ENCODE assay signal across 8 mouse cellular contexts in the genomic region with DNA sequence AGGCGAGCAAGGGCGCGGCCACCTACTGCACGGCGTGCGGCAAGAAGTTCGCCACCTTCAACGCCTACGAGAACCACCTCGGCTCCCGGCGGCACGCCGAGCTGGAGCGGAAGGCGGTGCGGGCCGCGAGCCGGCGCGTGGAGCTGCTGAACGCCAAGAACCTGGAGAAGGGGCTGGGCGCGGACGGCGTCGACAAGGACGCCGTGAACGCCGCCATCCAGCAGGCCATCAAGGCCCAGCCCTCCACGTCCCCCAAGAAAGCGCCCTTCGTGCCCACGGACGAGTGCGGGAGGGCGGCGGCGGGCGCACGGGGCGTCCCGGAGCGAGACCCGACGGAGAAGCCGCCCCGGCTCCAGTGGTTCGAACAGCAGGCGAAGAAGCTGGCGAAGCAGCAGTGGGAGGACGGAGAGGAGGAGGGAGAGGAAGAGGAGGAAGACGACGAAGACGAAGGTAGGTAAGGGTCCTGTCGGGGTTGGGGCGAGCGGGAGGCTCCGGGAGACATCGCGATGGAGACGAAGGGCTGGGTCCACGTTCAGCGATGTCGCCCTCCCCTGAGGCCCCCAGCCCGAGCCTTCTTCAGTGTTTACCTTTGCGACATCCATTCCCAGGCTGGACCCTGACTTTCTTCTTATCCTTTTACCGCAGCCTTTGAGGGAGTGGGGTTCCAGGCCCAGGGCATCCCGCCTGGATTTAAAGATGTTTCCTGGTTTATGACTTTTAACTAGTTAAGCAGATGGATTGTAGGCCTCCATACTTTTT. TPM values are rescaled to one million over a fixed set of nuclear protein-coding genes. Genes with fewer than 3 reads are reported as not detected.
DNase-seq lines count a peak whose midpoint lies in the region; ATAC-seq and TF ChIP-seq lines count a peak whose summit lies in the region.

No protein-coding gene starts in this region.

- peaks cover 55% of the 10 kb centered on the region for H3K79me3 ChIP-seq in C2C12 (ENCODE audit: low read depth)

- peaks cover 12% of the 10 kb centered on the region for H3K4me1 ChIP-seq in heart, embryonic 10.5 days
- H3K4me1 ChIP-seq in embryonic facial prominence, embryonic 10.5 days = peaks cover 14% of the 10 kb centered on the region
- peaks cover 10% of the 10 kb centered on the region for H3K4me1 ChIP-seq in hindbrain, postnatal 0 days (ENCODE audit: insufficient read depth, low read length)

- H3K9ac ChIP-seq in hindbrain, postnatal 0 days (replicated peaks; ENCODE audit: low read length) = peak overlapping the region; percentile 84

- no peaks in the 10 kb centered on the region for H3K27me3 ChIP-seq in heart, embryonic 10.5 days (ENCODE audit: insufficient read depth, poor library complexity, severe bottlenecking)
- no peaks in the 10 kb centered on the region for H3K27me3 ChIP-seq in C2C12 (ENCODE audit: control insufficient read depth, insufficient read depth, insufficient read length)
- H3K27me3 ChIP-seq in embryonic facial prominence, embryonic 10.5 days (replicated peaks; ENCODE audit: low read depth, poor library complexity, severe bottlenecking) = no peaks in the 10 kb centered on the region
- no peaks in the 10 kb centered on the region for H3K27me3 ChIP-seq in hindbrain, postnatal 0 days (ENCODE audit: insufficient read depth, low read length)

- under 1% methylated on average over 71 of the region's 71 CpGs for WGBS in heart, embryonic 10.5 days
- under 1% methylated on average over 71 of the region's 71 CpGs for whole genome bisulfite sequencing in embryonic facial prominence, embryonic 10.5 days
- under 1% methylated on average over 69 of the region's 71 CpGs for WGBS in hindbrain, postnatal 0 days

- DNase-seq in heart, embryonic 10.5 days (ENCODE audit: low spot score) = no peak
- no peak for DNase-seq in heart, adult 9 months (ENCODE audit: low spot score in 2 of 2)
- no peak for DNase-seq in embryonic facial prominence, embryonic 10.5 days (ENCODE audit: low spot score)
- DNase-seq in hindbrain, postnatal 0 days (ENCODE audit: low spot score) = peak; percentile 40
- DNase-seq in thymus, postnatal 14 days = peak; percentile 48
- no peak for DNase-seq in layer of hippocampus, postnatal 25 days (ENCODE audit: extremely low spot score in 1 of 2, low spot score in 1 of 2)

- ATAC-seq in hindbrain, postnatal 0 days = no peak
- ATAC-seq in megakaryocyte progenitor cell, adult 5-6 weeks (replicated peaks; ENCODE audit: poor library complexity) = 0 out of 2 replicates have a peak, but pooled peaks have one; percentile 2

- peak overlapping the region; percentile 100 for H3K4me3 ChIP-seq in heart, embryonic 10.5 days
- H3K4me3 ChIP-seq in C2C12 (ENCODE audit: insufficient read depth, poor library complexity, severe bottlenecking) = peak overlapping the region; percentile 99
- H3K4me3 ChIP-seq in embryonic facial prominence, embryonic 10.5 days = peak overlapping the region; percentile 99
- H3K4me3 ChIP-seq in hindbrain, postnatal 0 days (ENCODE audit: low read length) = peak overlapping the region; percentile 98

- peak overlapping the region; percentile 96 for H3K4me2 ChIP-seq in hindbrain, postnatal 0 days (ENCODE audit: low read depth, low read length)

- peak overlapping the region; percentile 95 for H3ac ChIP-seq in C2C12 (ENCODE audit: control insufficient read depth, insufficient read length, low read depth)

- H3K36me3 ChIP-seq in heart, embryonic 10.5 days = peaks cover 31% of the 10 kb centered on the region
- peaks cover 45% of the 10 kb centered on the region for H3K36me3 ChIP-seq in C2C12 (ENCODE audit: control insufficient read depth, insufficient read depth)
- peaks cover 34% of the 10 kb centered on the region for H3K36me3 ChIP-seq in embryonic facial prominence, embryonic 10.5 days (replicated peaks)
- no peaks in the 10 kb centered on the region for H3K36me3 ChIP-seq in hindbrain, postnatal 0 days (ENCODE audit: insufficient read depth, low read length)

- peaks cover 58% of the 10 kb centered on the region for H3K79me2 ChIP-seq in C2C12 (ENCODE audit: control insufficient read depth, insufficient read depth)

- H3K27ac ChIP-seq in heart, embryonic 10.5 days = peak overlapping the region; percentile 94
- H3K27ac ChIP-seq in embryonic facial prominence, embryonic 10.5 days (replicated peaks) = peak overlapping the region; percentile 90
- H3K27ac ChIP-seq in hindbrain, postnatal 0 days = peak overlapping the region; percentile 91

- no peak for TF ChIP-seq CTCF in C2C12 (IDR thresholded peaks at IDR 0.05; ENCODE audit: control insufficient read depth, insufficient read depth, insufficient read length)
- no peak for TF ChIP-seq CTCF in hindbrain, postnatal 0 days (IDR thresholded peaks at IDR 0.05; ENCODE audit: low read depth)

- H3K9me3 ChIP-seq in heart, embryonic 10.5 days = no peaks in the 10 kb centered on the region
- H3K9me3 ChIP-seq in embryonic facial prominence, embryonic 10.5 days = no peaks in the 10 kb centered on the region
- no peaks in the 10 kb centered on the region for H3K9me3 ChIP-seq in hindbrain, postnatal 0 days (ENCODE audit: low read length)

TF ChIP-seq in C2C12, 6 proteins besides CTCF, POLR2A, EP300 and RAD21:
- TF ChIP-seq FOSL1 (IDR thresholded peaks at IDR 0.05; ENCODE audit: insufficient read depth, low read length, poor library complexity, severe bottlenecking) (no peak), MYOD1 (IDR thresholded peaks at IDR 0.05; ENCODE audit: control insufficient read depth, insufficient read length, low read depth) (no peak), MAX (IDR thresholded peaks at IDR 0.05) (no peak), USF1 (IDR thresholded peaks at IDR 0.05; ENCODE audit: low read depth) (no peak), CEBPB (IDR thresholded peaks at IDR 0.05; ENCODE audit: low read depth) (no peak), MYOG (IDR thresholded peaks at IDR 0.05; ENCODE audit: control insufficient read depth, extremely low read depth, insufficient read length) (no peak)

RNA-seq across cellular contexts. Expression of a gene that starts 0.7 kb away (rescaled TPM):
- polyA plus RNA-seq in heart, embryonic 10.5 days (2016; fragmentation: Nextera tagmentation; extraction: Ambion mirVana) = 19.3 and 31.0 TPM in 2 replicates
- polyA plus RNA-seq in C2C12 (2012; fragmentation: generic; extraction: Trizol) = 89.1 TPM
- 21.4 and 26.4 TPM in 2 replicates for polyA plus RNA-seq in embryonic facial prominence, embryonic 10.5 days (2016; fragmentation: Nextera tagmentation; extraction: Ambion mirVana)
- 32.6 and 33.8 TPM in 2 replicates for total RNA-seq in hindbrain, postnatal 0 days (2014; rRNA removed)
- polyA plus RNA-seq in hindbrain, postnatal 0 days (2015; fragmentation: Nextera tagmentation; extraction: Ambion mirVana) = 29.9 and 33.2 TPM in 2 replicates
- 53.3 and 53.8 TPM in 2 replicates for total RNA-seq in megakaryocyte progenitor cell, adult 5-6 weeks (2015)
- 87.6 and 111 TPM in 2 replicates for total RNA-seq in megakaryocyte progenitor cell, adult 5-6 weeks (2017)
- total RNA-seq in layer of hippocampus, postnatal 25 days (2021) = 10 to 100 TPM; 40.4 to 40.5 TPM

Comparison
In these comparisons a context has a peak if more than half of its experiments do, and no peak if none do; other contexts are left out.
1. DNase-seq: peak in hindbrain, postnatal 0 days (single experiment) and thymus, postnatal 14 days (single experiment); none in heart, embryonic 10.5 days (single experiment), heart, adult 9 months (0 of 2), embryonic facial prominence, embryonic 10.5 days (single experiment) and layer of hippocampus, postnatal 25 days (0 of 2).
2. Peak in every context shown above with its lines, with median percentiles within 50 percentile points of each other: H3K27ac ChIP-seq and H3K4me3 ChIP-seq.